Mouse (Mus musculus): ENCODE data around the gene Pcna.

DNA sequence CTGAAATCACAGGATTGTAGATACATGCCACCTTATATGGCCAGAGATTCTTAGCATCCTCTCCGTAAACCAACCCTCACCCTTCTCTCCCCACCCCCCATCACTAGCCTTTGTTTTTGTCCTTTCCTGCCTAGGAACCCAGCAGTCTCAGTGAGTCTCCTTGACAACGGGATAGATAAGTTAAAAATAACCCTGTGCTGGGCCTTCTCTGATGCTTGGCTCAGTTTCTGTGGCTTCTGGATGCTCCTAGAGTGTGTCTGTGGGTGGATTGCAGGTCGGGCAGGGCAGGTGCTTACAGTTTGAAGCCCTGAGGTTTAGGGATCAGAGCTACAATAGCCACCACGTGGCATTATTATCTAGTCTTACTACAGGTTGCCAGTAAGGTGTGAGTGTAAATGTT lies 39.0 kb upstream of the Pcna start:
- TF ChIP-seq POLR2A (IDR thresholded peaks at IDR 0.05; ENCODE audit: low read depth, low read length) = no peak
- TF ChIP-seq CTCF (IDR thresholded peaks at IDR 0.05; ENCODE audit: borderline replicate concordance, insufficient read depth, low read length) = no peak

All from embryonic fibroblast, embryonic 13.5 days (primary cell).